Mouse (Mus musculus): ENCODE measurements around the gene Slc24a1.

DNA sequence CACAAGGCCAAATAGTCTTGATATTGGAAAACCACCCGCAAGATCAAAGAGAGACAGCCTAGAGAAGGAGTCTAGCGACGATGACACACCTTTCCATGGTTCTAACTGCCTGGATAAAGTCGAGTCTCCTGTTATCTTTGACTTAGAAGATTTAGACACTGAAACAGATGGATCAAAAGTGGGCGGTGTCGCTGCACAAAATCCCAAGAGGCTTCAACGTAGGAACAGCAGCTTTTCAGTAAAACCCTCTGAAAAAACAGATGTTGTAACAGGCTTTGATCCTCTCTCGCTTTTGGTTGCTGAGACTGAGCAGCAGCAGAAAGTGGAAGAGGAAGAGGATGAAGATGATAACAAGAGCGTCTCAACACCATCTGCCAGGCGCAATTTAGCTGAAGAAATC, 54.8 kb downstream of the Slc24a1 start:
- TF ChIP-seq CTCF (IDR thresholded peaks at IDR 0.05; ENCODE audit: control insufficient read depth, insufficient read depth, insufficient replicate concordance, low read depth, low read length) (no peak), POLR2A (IDR thresholded peaks at IDR 0.05; ENCODE audit: control insufficient read depth, low read depth, low read length) (no peak)
